Mouse (Mus musculus) megakaryocyte-erythroid progenitor cell, adult 5-6 weeks (primary cell): ENCODE results near the gene Arhgef15. TPM values are rescaled to one million over a fixed set of nuclear protein-coding genes. Genes with fewer than 3 reads are reported as not detected.
"Not testable (repeated sequence)": the region's sequence is repeated elsewhere in the genome, so short reads cannot be mapped to it uniquely, and the experiment has no call there.

Source experiments
- ATAC-seq: replicated peaks from 2 replicates; pipeline ENCODE4 v1.8.0; 2016; ENCODE audit warnings: mild to moderate bottlenecking, inconsistent platforms; ENCODE audit not compliant: severe bottlenecking, poor library complexity, low FRiP score, low TSS enrichment
- total RNA-seq, 2 experiments: library from RNA; stranded (forward) in 1 of 2; stranded (reverse) in 1 of 2; fragments of 200-1000, 215-1000 nt in 1 of 2; fragments of >200 nt in 1 of 2; fragmentation: Nextera tagmentation in 1 of 2; gene quantifications; 2 replicates each; pipeline ENCODE4 v1.2.3; 2014 to 2017

Arhgef15 gene
- total RNA-seq, 2 experiments from 2014 or later = not detected

DNA sequence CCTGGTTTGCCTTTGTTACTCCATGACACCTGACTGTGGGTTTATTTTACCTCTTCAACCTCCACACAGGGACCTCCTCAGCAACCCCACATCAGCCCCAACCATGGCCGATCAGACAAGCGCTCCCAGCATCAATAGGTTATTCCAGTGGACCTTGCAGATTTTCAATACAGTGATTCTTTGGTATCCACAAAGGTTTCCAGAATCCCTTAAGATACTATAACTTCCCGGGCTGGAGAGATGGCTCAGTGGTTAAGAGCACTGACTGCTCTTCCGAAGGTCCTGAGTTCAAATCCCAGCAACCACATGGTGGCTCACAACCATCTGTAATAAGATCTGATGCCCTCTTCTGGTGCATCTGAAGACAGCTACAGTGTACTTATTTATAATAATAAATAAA lies 20.3 kb downstream of the Arhgef15 start:
- not testable (repeated sequence) for ATAC-seq

DNA sequence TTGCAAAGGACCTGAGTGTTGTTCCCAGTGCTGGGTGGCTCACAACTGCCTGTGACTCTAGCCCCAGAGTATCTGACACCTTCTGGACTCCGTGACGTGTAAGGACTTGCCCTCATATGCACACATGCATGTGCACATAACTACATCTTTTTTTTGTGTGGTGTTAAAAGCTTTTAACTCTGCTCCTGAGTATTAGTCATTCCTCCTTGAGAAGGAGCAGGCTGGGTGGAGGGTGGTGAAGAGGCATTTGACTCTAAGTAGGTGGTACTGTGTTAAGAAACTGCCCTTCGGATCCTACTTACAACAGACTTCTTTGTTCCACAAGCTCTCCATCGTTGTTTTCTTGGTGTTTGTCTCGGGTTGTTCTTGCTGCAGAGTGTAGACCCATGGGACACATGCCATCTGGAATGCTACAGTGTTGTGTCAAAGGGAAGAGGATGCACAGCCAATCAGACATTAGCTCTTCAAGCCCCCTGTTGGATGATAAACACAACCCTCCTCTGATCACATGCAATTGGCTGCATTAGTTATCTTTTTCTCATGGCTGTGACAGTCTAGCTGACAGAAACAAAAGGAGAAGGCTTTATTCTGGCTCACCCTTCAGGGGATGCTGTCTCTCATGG lies 23.3 kb downstream of the Arhgef15 start:
- ATAC-seq = no peak

DNA sequence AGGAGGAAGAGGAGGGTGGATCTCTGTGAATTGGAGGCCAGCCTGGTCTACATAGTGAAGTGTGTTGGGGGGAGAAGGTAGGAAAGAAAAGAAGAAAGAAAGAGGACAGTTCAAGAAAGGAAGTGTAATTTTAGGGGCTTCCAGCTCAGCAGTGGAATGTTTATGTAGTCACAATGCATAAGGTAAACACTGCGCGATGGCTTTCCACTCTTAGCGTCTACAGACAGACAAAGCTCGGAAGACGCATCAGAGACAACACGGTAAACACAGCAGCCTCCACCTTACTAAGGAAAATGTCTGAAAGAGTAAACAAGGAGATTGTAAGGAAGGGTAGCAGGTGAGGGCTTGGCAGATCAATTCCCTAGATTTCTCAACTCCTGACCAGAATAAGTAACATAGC lies 27.3 kb downstream of the Arhgef15 start:
- no peak for ATAC-seq

DNA sequence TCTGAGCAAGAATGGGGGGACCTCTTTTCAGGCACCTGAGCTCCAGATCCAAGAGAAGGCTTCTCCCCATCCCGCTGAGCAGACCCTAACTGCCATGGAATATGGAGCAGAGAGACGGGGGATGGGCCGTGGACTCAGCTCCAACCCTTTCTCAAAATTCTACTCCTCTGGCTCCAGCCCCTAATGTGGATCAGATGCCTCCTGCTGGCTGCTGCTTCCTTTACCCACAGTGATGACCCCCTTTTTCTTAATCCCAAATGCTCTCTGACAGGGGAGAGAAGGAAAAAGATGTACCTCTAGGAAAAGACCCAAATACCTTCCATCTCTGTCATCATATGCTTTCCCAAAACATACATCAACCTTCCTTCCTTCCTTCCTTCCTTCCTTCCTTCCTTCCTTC lies 30.3 kb downstream of the Arhgef15 start, which contains the start of gene Odf4:
Odf4 (minus strand) TSS at position 101 of the 400 bp plus-strand sequence.
- ATAC-seq = no peak

DNA sequence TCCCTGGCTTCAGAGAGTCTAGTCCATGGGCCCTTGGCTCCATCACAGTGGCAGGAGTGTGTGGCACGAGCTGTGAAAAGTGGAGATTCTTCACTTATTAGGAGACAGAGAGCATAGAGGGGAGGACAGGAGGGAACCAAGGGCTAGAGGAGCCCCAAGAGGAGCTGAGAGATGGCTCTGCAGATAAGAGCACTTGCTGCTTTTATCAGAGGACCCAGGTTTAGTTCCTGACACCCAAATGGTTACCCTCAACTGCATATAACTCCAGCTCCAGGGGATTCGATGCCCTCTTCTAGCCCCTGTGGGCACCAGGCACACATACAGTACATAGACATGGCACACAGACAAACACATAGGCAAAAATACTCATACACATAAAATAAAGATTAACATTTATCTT lies 32.5 kb downstream of the Arhgef15 start:
- ATAC-seq = no peak

DNA sequence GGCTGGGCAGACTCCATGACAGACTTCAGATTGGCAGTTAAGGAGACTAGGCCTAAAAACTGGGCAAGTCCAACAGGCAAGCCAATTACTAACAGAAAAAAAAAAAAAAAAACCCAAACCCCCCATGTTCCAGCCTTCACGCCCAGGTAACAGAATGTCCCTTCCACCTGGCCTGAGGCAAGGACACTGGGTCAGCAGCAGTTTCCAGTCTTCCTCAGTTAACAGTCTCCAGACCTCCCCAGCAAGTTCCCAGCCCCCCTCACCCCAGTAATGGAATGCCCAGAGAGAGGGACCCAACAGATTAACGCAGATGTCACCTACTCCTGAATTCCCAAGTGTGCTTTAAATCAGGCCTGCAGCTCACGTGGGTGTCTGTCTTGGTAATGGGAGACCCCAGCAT lies 34.1 kb downstream of the Arhgef15 start:
- no peak for ATAC-seq

DNA sequence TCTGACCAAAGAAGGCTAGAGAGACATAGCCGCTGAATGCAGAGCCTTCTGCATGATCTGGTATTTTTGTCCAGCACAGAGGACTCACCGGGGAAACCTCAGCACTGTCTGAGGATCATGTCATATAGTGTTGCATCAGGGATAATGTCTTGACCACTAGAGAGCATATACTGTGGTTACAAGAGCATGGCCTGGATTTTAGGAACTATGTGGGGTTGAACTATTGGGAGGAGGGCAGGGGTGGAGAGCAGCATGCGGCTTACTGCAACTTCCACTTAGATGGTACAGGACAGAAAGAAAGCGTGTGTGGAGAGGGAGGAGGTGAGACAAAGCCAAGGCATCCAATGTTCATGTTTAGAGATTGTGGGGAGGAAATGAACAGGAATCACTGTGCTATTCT lies 42.7 kb downstream of the Arhgef15 start:
- no peak for ATAC-seq

DNA sequence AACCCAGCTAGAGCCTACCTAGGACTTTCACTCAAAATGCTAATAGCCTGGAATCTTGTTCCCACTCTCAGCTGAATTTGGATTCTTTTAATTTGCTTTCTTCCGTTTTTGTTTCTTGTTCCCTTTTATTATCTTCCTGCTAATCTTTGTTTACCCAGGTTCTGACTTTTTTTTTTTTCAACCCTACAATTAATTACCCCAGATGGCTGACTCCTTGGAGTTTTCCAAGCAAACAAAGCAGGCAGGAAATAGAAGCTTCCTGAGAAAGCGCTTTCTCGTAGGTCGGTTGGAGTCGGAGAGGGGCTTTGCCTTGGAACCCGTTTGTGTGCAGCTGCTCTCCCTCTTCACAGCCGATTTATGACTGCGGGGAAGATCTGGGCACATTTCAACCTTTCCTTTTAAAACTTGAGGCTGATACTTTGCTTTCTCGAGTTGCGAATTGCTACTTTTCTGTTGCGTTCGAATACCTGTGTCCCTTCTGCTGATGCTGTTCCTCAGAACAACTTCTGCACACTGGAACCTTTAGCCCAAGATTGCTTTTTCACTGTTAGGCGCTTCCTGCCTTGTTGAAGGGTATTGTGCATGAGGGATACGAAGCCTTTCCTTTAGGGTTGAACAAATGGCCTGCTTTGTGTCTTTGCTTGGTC lies 45.6 kb downstream of the Arhgef15 start:
- no peak for ATAC-seq

DNA sequence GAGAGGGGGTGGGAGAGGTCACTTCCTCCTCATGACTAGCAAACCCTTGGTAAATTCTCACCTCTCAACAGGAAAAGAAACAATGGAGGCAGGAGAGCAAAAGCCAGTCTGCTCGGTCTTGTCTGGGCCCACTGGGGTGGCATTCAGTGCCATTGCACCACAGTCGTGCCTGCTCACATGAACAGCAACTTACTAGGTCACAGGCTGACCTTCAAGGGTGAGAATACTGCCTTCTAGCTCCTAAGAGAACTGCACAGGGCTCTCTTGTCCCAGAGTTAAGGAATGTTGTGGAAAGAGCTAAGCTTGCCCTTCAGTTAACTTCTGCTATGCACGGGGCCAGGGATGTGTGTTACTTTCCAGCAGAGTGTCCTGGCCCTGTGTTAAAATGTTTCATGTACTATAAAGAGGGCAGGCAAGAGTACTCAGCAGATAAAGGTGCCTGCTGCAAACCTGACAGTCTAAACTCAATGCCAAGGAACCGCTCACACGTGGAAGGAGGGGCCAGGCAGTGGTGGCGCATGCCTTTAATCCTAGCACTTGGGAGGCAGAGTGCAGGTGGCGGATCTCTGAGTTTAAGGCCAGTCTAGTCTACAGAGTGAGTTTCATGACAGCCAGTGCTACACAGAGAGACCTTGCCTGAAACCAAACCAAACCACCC lies 48.3 kb downstream of the Arhgef15 start:
- ATAC-seq = no peak

DNA sequence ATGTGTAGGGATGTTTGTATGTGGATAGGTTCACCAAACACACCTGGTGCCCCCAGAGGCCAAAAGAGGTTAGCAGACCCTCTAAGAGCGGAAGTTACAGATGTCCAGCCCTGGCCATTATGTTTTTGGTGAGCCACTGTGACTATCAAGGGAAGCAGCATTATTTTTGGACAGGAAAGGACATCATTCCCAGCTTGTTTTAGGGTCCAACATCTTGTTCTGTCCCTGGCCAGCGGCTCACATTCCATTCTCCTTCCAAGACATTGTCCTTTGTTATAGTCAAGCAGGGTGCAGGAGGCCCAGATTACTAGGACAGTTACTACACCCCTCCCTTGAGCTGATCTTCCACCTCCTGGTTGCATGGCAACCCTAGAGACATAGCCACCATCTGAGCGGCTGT lies 50.0 kb downstream of the Arhgef15 start:
- ATAC-seq = no peak

DNA sequence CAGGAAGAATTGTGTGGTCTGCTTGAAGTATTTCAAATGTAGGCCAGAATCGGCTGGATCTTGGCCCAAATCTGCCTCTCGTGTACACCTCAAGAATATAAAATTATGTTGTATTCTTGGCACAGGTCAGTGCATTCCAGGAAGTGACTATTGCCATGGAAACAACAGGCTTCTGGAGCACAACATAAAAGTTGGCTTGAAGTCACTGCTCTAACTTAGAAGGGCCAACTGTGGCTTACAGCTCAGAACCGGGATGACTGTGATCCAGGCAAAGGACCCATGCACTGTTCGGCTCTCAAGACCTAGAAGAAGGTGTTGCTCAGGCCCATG lies 50.9 kb downstream of the Arhgef15 start:
- no peak for ATAC-seq

DNA sequence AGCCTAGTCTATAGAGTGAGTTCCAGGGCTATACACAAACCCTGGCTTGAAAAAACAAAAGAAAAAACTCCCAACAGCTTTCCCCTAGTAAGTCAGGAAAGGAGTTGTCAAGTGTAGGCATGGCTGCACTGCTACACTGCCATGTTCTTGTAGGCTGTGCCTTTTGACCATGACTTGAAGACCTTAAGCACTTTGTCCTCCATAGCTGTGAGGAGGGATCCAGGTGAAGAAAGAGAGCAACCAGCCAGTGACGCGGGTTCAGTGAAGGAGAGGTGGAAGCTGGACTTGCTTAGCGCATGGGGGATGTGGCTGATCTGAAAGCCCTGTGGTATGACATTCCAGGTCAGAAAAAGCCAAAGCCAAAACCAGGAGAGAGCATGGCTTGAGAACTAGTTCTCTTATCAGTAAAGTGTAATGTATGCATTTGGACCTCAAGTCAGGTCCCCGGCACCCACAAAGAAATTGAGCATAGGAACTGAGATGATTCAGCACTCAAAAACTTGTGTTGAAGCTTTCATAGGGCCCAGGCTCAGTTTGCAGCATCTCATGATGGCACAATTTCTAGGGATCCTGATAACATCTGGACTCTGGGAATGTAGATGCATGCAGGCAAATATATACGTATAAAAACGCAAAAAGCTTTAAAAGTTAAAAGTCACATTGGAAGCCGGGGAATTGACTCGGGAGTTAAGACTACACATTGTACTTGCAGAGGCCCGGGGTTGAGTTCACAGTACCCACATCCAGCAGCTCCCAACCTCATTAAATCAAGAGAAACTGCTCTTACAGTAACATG lies 51.4 kb downstream of the Arhgef15 start:
- ATAC-seq = no peak

DNA sequence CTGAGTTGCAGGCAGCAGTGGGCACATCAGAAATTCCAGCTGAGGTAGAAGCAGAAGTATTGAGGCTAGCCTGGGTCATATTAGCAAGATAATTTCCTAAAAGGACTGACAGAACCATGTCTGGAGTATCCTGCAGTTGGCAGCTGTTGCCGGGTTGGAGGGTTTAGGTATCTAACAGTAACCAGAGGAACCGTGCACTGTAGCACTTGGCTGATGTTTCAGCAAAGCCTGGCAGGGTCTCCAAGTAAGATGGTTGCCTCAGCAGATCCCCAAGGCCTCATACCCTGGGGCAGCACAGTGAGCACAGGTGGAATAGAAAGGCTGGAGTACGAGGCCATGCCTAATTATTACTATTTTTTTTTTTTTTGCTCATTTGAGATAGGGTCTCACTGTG lies 52.1 kb downstream of the Arhgef15 start:
- ATAC-seq = no peak

DNA sequence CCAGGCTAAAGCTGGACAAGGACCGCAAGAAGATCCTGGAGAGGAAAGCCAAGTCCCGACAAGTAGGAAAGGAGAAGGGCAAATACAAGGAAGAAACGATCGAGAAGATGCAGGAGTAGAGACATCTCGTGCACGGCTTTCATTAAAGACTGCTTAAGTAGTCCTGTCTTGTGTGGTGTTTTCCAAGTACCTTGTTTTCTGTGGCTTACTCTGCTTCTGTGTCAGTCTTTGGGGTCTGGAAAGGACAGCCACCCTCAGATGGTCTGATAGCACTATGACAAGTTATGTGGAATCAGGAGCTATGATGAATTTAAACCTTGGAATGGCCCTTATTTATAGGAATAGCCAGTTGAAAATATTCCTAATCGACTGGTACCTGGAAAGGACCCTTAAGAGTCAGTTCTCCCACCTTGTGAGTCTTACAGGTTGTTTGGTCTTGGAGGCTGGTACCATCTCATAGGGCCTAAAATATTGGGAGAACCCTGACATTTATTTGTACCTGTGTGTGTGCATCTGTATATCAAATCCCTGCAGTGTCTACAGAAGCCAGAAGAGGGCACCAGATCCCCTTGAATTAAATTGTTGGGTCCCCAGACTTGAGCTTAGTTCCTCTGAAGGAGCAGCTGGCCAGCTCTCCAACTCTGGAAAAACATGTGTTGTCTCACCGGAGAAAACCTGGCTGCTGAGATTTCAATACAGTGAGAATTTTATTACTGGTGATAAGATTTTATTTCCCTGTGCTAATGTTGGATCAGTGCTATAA lies 52.7 kb downstream of the Arhgef15 start:
- ATAC-seq = 0 out of 2 replicates have a peak, but pooled peaks have one; percentile 21

DNA sequence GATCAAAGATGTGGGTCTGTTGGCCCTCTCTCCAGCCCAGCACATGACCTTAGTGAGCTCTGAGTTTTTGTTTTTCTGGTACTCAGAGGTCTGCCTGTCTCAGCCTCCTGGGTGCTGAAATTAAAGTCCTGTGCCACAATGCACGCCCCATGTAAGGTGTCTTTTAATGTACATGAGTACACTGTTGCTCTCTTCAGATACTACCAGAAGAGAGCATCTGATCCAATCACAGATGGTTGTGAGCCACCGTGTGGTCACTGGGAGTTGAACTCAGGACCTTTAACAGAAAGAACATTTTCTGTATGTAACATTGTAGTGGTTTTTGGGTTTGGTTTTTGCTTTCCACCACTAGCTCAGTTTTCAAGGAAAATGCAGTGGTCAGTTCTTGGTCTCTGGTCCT lies 53.5 kb downstream of the Arhgef15 start:
- no peak for ATAC-seq

DNA sequence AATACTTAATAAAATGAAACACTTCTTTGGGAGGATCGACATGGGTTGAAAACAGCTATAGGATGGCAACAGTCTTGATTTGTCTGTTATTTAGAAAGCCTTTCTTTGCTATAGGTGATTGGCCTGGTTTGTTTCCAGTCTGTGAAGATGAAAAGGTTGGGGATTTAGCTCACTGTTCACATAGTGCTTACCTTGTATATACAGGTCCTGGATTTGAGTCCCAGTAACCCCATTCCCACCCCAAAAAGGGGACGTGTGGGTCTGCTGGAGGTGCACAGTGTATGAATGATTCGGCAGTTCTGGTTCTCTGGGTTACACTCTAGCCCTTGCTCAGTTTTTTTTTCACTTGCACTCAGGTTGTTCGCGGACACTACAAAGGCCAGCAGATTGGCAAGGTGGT lies 54.5 kb downstream of the Arhgef15 start:
- ATAC-seq = no peak

DNA sequence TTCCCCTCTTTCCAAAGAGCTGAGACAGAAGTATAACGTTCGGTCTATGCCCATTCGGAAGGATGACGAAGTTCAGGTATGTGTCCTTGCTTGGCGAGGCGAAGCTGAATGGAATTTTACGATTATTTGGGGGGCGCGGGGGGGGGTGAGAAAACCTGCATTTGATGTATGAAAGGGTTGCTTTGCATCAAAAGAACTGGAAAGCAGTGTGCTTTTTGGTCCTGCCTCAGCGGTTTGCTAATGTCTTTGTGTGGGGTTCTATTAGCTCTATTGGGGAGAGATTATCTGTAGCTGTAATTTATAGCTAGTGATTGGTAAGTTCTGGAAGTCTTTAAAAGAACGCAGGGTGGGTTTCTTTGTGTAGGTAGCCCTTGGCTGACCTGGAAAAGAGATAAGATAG lies 54.9 kb downstream of the Arhgef15 start:
- ATAC-seq = no peak

DNA sequence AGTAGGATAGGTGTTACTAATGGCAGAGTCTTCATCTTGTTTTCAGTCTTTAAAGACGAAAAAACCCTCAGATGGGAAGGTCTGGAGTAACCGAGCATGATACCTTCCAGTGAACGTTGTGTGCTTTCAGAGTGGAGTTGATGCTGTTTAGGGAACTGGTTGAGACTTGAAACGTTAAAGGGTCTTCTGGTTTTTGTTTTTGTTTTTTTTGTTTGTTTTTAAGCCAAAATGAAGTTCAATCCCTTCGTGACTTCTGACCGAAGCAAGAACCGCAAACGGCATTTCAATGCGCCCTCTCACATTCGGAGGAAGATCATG lies 55.3 kb downstream of the Arhgef15 start:
- ATAC-seq = no peak

DNA sequence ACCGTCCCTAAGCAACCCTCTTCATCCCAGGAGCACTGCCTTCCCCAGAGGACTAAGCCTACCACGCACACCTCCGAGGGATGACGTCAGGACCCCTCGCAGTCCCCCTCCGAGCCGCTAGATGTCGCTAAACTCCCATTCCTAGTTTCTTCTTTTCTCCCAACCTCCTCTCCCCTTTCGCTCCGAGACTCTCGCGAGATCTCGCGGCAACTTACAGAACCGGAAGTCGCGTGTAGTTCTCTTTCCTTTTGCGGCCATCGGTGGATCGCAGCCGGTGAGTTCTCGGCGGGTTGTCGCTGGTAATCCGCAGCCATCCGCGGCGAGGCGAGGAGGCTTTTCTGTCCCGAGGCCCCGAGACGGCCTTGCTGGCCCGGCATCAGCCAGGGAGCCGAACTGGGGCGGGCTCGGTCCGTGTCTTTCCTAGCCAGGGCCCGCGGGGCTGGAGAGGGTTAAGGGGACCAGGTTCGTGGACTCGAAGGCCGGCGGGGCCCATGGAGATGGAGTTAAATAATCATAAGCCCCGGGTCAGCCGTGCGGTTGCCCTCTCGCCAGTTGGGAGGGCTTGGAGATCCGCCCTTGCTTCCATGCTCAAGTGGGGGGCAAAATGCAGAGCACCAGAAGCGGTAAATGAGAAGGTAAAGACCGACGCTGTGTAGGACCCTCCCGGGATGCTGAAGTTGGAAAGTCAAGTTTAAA lies 55.8 kb downstream of the Arhgef15 start, which contains the start of gene Rpl26:
Rpl26 (plus strand) TSS at position 233 of the 696 bp plus-strand sequence.
- peak; percentile 67 for ATAC-seq
